8 mouse cellular contexts compared by ENCODE assay signal in genomic region chr17:32634972-32635314, GRCm38 (mm10). TPM values are rescaled to one million over a fixed set of nuclear protein-coding genes. Genes with fewer than 3 reads are reported as not detected.
DNase-seq lines count a peak whose midpoint lies in the region; ATAC-seq and TF ChIP-seq lines count a peak whose summit lies in the region.

No protein-coding gene starts in this region.

- peaks cover 2% of the 10 kb centered on the region; the same call in 1 of the 2 replicates for H3K27me3 ChIP-seq in G1E (ENCODE audit: insufficient read depth, low read length)
- no peaks in the 10 kb centered on the region for H3K27me3 ChIP-seq in lung, embryonic 16.5 days (ENCODE audit: control insufficient read depth, insufficient read depth, low read depth, low read length)

- WGBS in lung, embryonic 16.5 days = 2% methylated on average over 17 of the region's 17 CpGs

- H3K4me1 ChIP-seq in G1E (ENCODE audit: insufficient read depth, low read depth, low read length) = no peaks in the 10 kb centered on the region
- peaks cover 6% of the 10 kb centered on the region; the same call in 1 of the 2 replicates for H3K4me1 ChIP-seq in lung, embryonic 16.5 days (replicated peaks; ENCODE audit: control insufficient read depth, insufficient read depth, low read length)

- DNase-seq in G1E (ENCODE audit: low spot score) = peak; percentile 64
- peak; percentile 77 to 86 for DNase-seq in cerebellum, adult 18-20 months
- peak; percentile 82 for DNase-seq in forelimb bud, embryonic 11.5 days (ENCODE audit: low read depth, low spot score)
- peak; percentile 64 for DNase-seq in layer of hippocampus, adult 9-10 months (ENCODE audit: low spot score)
- peak; percentile 76 for DNase-seq in ovary, postnatal 10 days (ENCODE audit: low spot score)
- peak; percentile 73 to 88 for DNase-seq in thymus, postnatal 10 days (ENCODE audit: low spot score in 2 of 2)

- no peaks in the 10 kb centered on the region for H3K36me3 ChIP-seq in G1E (replicated peaks)
- H3K36me3 ChIP-seq in lung, embryonic 16.5 days (ENCODE audit: control insufficient read depth, insufficient read depth, low read length) = no peaks in the 10 kb centered on the region

- H3K9ac ChIP-seq in lung, embryonic 16.5 days (ENCODE audit: low read length) = peak overlapping the region; percentile 61

- no peaks in the 10 kb centered on the region for H3K9me3 ChIP-seq in G1E (replicated peaks)
- no peaks in the 10 kb centered on the region for H3K9me3 ChIP-seq in lung, embryonic 16.5 days (ENCODE audit: control insufficient read depth, low read length)

- ATAC-seq in G1E (ENCODE audit: extremely low read depth, insufficient number of reproducible peaks, low FRiP score, poor library complexity, severe bottlenecking) = no peak; the same call in 1 of the 2 replicates
- peak; percentile 76 to 80 for ATAC-seq in hematopoietic stem cell, adult 5-6 weeks (replicated peaks in 1 of 2; ENCODE audit: insufficient read depth in 1 of 2, low FRiP score in 2 of 2, low TSS enrichment in 1 of 2, low read depth in 1 of 2, poor library complexity in 2 of 2, severe bottlenecking in 2 of 2)
- ATAC-seq in lung, embryonic 16.5 days (ENCODE audit: low read depth) = peak; percentile 67

- H3K4me2 ChIP-seq in lung, embryonic 16.5 days (ENCODE audit: low read depth, low read length) = peak overlapping the region; percentile 67

- no peak overlapping the region for H3K27ac ChIP-seq in lung, embryonic 16.5 days (ENCODE audit: low read length)

- H3K4me3 ChIP-seq in G1E (ENCODE audit: low read depth, low read length) = no peak overlapping the region
- H3K4me3 ChIP-seq in lung, embryonic 16.5 days (ENCODE audit: low read length) = peak overlapping the region; percentile 46

- peak; percentile 52 for TF ChIP-seq CTCF in G1E (IDR thresholded peaks at IDR 0.05; ENCODE audit: low read depth, low read length)

RNA-seq across cellular contexts. Expression of gene Cyp4f37, which starts 13.8 kb away (rescaled TPM):
- total RNA-seq in G1E (2014; fragmentation: Nextera tagmentation) (not detected in 2 replicates), G1E (2017) (0.05 and 0.06 TPM in 2 replicates)
- not detected in 2 replicates for polyA plus RNA-seq in G1E (2012)
- total RNA-seq in hematopoietic stem cell, adult 5-6 weeks (2017) = not detected in 2 replicates
- not detected in 2 replicates for polyA plus RNA-seq in lung, embryonic 16.5 days (2015; fragmentation: Nextera tagmentation; extraction: Ambion mirVana)

RNA-seq across cellular contexts. Expression of gene Cyp4f40, which starts 23.8 kb away (rescaled TPM):
- total RNA-seq in G1E (2014; fragmentation: Nextera tagmentation) = not detected in 2 replicates
- 0.05 TPM in 1 of 2 replicates, not detected in the other for total RNA-seq in G1E (2017)
- polyA plus RNA-seq in G1E (2012) = not detected in 2 replicates
- not detected in 2 replicates for total RNA-seq in hematopoietic stem cell, adult 5-6 weeks (2017)
- 0.21 TPM in 1 of 2 replicates, not detected in the other for polyA plus RNA-seq in lung, embryonic 16.5 days (2015; fragmentation: Nextera tagmentation; extraction: Ambion mirVana)

RNA-seq across cellular contexts. Expression of gene Cyp4f15, which starts 50.5 kb away (rescaled TPM):
- not detected in 2 replicates for total RNA-seq in G1E (2014; fragmentation: Nextera tagmentation)
- 0.06 TPM in 1 of 2 replicates, not detected in the other for total RNA-seq in G1E (2017)
- not detected in 2 replicates for polyA plus RNA-seq in G1E (2012)
- total RNA-seq in hematopoietic stem cell, adult 5-6 weeks (2017) = not detected in 2 replicates
- polyA plus RNA-seq in lung, embryonic 16.5 days (2015; fragmentation: Nextera tagmentation; extraction: Ambion mirVana) = not detected in 2 replicates
